Mouse (Mus musculus) kidney, adult 2 months (tissue): Measurements from ENCODE around the gene Trip11.

Source experiments
- CTCF ChIP-seq: fragments of 200-500 bp; conservative IDR thresholded peaks from 2 replicates; pipeline ENCODE4 v1.5.1; 2011; ENCODE audit warnings: low read depth, mild to moderate bottlenecking, control low read depth, low read length, moderate library complexity, mixed read lengths; ENCODE audit not compliant: insufficient read depth, insufficient read length
- POLR2A ChIP-seq: fragments of 200-500 bp; IDR thresholded peaks from one replicate; pipeline ENCODE4 v1.6.1; 2011; ENCODE audit warnings: low read depth, low read length, control low read depth

DNA sequence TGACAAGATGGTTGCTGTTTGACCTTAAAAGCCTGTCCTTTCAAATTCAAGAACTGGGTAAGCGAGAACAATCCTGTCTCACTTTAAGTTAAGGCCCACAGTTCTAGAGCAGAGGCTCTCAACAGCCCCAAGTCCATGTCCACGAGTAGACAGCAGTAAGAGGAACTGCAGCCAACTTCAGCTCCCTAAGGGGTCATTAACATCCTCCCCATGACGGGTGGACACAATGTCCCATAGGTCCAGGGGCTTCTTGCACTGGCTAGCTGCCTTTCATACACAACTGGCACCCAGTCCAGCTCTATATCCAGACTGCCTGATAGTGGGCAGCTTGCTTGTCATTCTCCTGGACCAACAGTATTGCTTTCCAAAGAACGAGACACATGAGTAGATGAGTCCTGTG lies 35.7 kb upstream of the Trip11 start:
- TF ChIP-seq CTCF (no peak), POLR2A (no peak)
